Mouse (Mus musculus) gastrocnemius, adult 2 months (tissue): Measurements from ENCODE around the gene Prep. TPM values are rescaled to one million over a fixed set of nuclear protein-coding genes. Genes with fewer than 3 reads are reported as not detected.
A peak's percentile ranks its signal among the peaks of the same experiment; 100 is the strongest.

ENCODE experiments used
- DNase-seq: peaks from one replicate; pipeline ENCODE4 v3.0.0; 2022
- H3K27ac ChIP-seq: fragments of 200-600 bp; 2 replicates; pipeline ENCODE4 v1.8.1; 2022; ENCODE audit warnings: mild to moderate bottlenecking
- H3K4me3 ChIP-seq: fragments of 200-600 bp; 2 replicates; pipeline ENCODE4 v1.8.1; 2022; ENCODE audit warnings: mild to moderate bottlenecking, moderate library complexity
- CTCF ChIP-seq: fragments of 200-600 bp; IDR thresholded peaks from 2 replicates; pipeline ENCODE4 v1.8.1; 2022; ENCODE audit warnings: antibody characterized with exemption, mild to moderate bottlenecking, moderate library complexity
- intact Hi-C: fragments of 180-260 bp; cut with DNase I; formaldehyde crosslinking; loops from one replicate; pipeline ENCODE4 v1.15.1; 2025
- total RNA-seq, 2 experiments: library from RNA; stranded (reverse); gene quantifications; 2 replicates each; pipeline ENCODE4 v1.2.3; 2021

The Prep gene
- total RNA-seq, 2 experiments from 2014 or later = 6.4 to 7.3 TPM

DNA sequence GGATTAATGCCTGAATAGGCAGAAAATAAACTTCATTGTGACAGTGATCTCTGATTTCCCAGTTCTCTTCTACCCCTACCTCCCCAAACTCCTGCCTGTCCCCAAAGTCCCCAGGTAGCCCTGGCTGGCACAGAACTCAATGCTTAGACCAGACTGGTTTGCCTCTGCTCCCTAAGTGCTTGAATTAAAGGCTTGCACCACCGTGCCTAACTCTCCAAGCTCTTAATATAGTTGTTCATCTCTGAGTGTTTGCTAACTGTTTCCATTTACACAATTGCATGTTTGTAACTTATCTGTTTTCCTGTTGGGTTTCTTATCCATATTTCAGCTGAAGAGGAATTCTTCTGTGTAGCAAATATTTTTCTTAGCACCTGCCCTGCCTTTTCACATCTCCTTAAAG lies 6.2 kb upstream of the Prep start:
- intact Hi-C loops = no loop called here
- TF ChIP-seq CTCF = no peak
- Histone ChIP-seq H3K27ac (no peak overlapping the region), H3K4me3 (no peak overlapping the region)
- no peak for DNase-seq

DNA sequence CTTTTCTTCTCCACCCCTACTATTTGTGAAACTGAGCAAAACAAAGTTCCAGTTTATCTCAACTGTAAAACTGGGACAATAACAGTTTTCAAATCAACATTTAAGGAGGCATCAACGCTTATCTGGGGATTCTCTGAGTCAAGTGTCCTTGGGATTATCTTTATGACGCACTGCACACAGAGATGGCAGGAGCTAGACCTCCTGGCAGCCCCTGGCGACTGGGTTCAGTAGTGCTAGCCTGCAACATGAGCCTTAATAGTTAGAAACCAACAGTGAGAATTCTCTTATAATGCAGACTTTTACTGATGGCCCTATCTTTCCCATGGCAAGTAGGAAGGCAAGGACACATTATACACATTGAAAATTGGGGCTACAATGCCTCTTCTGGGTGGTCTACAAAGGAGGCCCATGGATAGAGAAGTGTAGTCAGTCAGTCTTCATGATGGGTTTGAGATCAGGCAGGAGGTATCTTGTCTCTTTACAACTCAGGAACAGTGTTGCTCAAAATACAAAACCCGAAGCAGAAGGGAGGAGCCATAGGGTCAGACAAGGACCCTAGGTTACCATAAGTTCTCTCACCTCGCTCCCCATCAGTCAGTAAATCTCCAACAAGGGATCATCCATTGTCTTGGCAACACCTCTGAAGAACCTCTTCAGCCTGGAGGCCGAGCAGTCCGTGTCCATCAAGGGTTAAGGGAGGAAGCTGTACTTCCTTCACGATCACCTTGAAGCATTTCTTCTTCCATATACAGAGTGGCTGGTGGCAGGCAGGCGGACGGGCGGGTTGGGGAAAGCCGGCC lies 672 bp upstream of the Prep start:
- intact Hi-C loops = no loop called here
- TF ChIP-seq CTCF = no peak

DNA sequence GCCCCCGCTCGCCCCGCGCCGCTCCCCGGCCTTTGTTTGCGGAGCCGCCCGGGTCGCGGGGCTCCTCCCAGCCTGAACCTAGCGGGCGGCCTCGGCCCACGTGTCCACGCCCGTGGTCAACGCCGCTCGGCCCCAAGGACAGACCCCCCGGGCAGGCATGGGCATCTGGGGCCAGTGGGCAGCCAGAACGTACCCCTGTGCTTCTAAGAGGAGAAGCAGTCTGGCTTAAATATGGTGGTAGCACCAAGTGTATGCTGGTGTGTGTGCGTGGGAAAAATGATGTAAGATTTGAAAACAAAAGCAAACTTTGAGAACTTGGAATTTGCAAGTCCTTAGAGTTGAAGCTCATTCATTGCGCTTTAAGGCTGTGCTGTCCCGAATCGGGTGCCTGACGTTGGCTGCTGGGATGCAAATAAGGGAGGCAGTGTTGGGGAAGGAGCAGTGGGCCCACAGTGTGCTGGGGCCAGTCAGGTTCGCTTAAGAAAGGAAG lies 478 bp downstream of the Prep start:
- no peak for DNase-seq
- peak overlapping the region; percentile 92 for H3K27ac ChIP-seq

More for the DNA sequence above, 672 bp upstream of the Prep start:
- Histone ChIP-seq H3K4me3 (peak overlapping the region; percentile 99), H3K27ac (peak overlapping the region; percentile 92)
- DNase-seq = no peak

GRCm38 (mm10) chr10:45069557-45069956 lies 2.6 kb downstream of the Prep start:
- no peak overlapping the region for H3K27ac ChIP-seq
- intact Hi-C loops = no loop called here

More for the DNA sequence above, 478 bp downstream of the Prep start:
- intact Hi-C loops = no loop called here
- TF ChIP-seq CTCF = no peak
- peak overlapping the region; percentile 99 for H3K4me3 ChIP-seq

GRCm38 (mm10) chr10:45070362-45070761 lies 3.4 kb downstream of the Prep start:
- no peak for DNase-seq
- Histone ChIP-seq H3K27ac (no peak overlapping the region), H3K4me3 (no peak overlapping the region)
- intact Hi-C loops = no loop called here
- TF ChIP-seq CTCF = no peak

More at GRCm38 (mm10) chr10:45069557-45069956, 2.6 kb downstream of the Prep start:
- TF ChIP-seq CTCF = no peak
- no peak for DNase-seq
- no peak overlapping the region for H3K4me3 ChIP-seq

GRCm38 (mm10) chr10:45070929-45071813 lies 4.2 kb downstream of the Prep start:
- Histone ChIP-seq H3K4me3 (no peak overlapping the region), H3K27ac (no peak overlapping the region)
- intact Hi-C loops = no loop called here
- DNase-seq = no peak
- TF ChIP-seq CTCF = no peak

- Histone ChIP-seq H3K4me3 (no peak overlapping the region), H3K27ac (no peak overlapping the region)
- no peak for TF ChIP-seq CTCF
- no peak for DNase-seq
- intact Hi-C loops = no loop called here
Observed at GRCm38 (mm10) chr10:45072339-45072738, 5.3 kb downstream of the Prep start.

- H3K4me3 ChIP-seq = no peak overlapping the region
Observed at GRCm38 (mm10) chr10:45074543-45074942, 7.5 kb downstream of the Prep start.

DNA sequence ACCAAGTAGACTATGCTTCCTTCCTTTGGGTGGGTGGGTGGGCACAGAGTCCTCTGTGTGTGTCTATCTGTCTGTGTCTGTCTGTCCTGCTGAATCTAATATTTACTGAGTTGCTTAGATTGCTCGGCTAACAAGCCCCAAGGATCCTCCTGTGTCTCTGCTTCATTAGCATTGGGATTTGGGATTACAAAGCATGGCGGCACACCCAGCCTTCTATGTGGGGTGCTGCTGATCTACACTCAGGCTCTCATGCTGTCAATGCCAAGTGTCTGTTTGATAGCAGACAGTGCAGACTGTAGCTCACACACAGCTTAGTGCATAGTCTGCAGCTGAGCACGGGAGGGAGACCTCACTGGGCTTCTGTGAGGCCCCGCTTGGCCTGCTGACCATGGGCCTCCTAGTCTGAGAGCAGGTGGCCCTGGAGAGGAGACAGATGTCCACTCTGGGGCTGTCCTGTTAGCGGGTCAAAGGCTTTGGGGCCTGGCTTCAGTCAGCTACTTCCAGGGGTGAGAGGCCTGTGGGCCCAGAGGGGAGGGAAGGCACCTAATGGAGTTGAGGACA lies 8.6 kb downstream of the Prep start:
- no peak overlapping the region for H3K27ac ChIP-seq
- no peak for DNase-seq
- intact Hi-C loops = no loop called here
- H3K4me3 ChIP-seq = no peak overlapping the region
- TF ChIP-seq CTCF = no peak

More at GRCm38 (mm10) chr10:45074543-45074942, 7.5 kb downstream of the Prep start:
- intact Hi-C loops = no loop called here
- TF ChIP-seq CTCF = no peak
- no peak overlapping the region for H3K27ac ChIP-seq
- no peak for DNase-seq

GRCm38 (mm10) chr10:45076585-45076984 lies 9.6 kb downstream of the Prep start:
- no peak for TF ChIP-seq CTCF
- intact Hi-C loops = no loop called here
- peak; percentile 36 for DNase-seq
- Histone ChIP-seq H3K27ac (peak overlapping the region; percentile 46; the same call in 1 of the 2 replicates), H3K4me3 (no peak overlapping the region)

DNA sequence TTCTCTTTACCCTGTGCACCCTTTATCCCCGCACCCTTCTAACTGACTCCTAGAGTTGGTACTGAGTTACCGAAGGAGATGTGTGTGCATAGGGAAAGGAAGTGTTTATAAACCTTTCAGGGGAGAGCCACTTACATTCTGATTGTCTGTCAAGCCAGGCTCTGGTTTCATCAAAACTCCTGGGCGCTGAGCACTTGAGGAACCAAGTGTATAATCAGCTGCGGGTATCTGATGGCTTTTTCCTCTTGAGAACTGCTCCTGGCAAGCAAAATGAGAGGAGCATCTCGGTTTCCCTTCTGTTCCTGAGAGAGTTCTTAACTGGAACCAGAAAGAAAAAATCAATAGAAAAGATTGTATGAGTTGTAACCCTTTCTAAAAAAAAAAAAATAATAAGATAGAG lies 10.3 kb downstream of the Prep start:
- DNase-seq = no peak
- intact Hi-C loops = no loop called here
- Histone ChIP-seq H3K4me3 (no peak overlapping the region), H3K27ac (0 out of 2 replicates have a peak overlapping the region, but pooled peaks have one; percentile 46)
- no peak for TF ChIP-seq CTCF

GRCm38 (mm10) chr10:45079756-45080155 lies 12.8 kb downstream of the Prep start:
- intact Hi-C loops = no loop called here
- no peak for DNase-seq
- Histone ChIP-seq H3K4me3 (no peak overlapping the region), H3K27ac (no peak overlapping the region)
- no peak for TF ChIP-seq CTCF
